Mouse (Mus musculus) liver, embryonic 14.5 days (tissue): ENCODE data around the gene Gusb. TPM values are rescaled to one million over a fixed set of nuclear protein-coding genes. Genes with fewer than 3 reads are reported as not detected.

Experiments
- ATAC-seq: fragments of 200-750 bp; cut with Nextera tagmentation; 2 replicates; pipeline ENCODE4 v1.8.0; 2017; ENCODE audit warnings: moderate number of reproducible peaks, mild to moderate bottlenecking, moderate library complexity; ENCODE audit not compliant: insufficient read depth
- DNase-seq, 3 experiments: peaks; one replicate each; pipeline ENCODE4 v3.0.0-alpha.2; 2012 to 2013; ENCODE audit warnings: low read depth in 3 of 3, low spot score in 3 of 3
- H3K27ac ChIP-seq: fragments of 300-500 bp; sonication (generic); 2 replicates; pipeline ENCODE4 v1.5.1; 2014; ENCODE audit warnings: moderate library complexity, mild to moderate bottlenecking, control low read depth, inconsistent platforms
- H3K27me3 ChIP-seq: fragments of 300-500 bp; sonication (generic); 2 replicates; pipeline ENCODE4 v1.6.1; 2014; ENCODE audit warnings: mild to moderate bottlenecking, low read length, moderate library complexity; ENCODE audit not compliant: control insufficient read depth, insufficient read depth
- H3K36me3 ChIP-seq: fragments of 300-500 bp; sonication (generic); replicated peaks from 2 replicates; pipeline ENCODE4 v1.6.1; 2014; ENCODE audit warnings: low read depth; ENCODE audit not compliant: control insufficient read depth, insufficient read depth
- H3K4me1 ChIP-seq, 2 experiments: fragments of 200-500 bp in 1 of 2; fragments of 300-500 bp in 1 of 2; sonication (generic) in 1 of 2; replicated peaks; 2 replicates each; pipeline ENCODE4 v1.6.1; 2012 to 2014; ENCODE audit warnings: antibody characterized with exemption in 1 of 2, inconsistent platforms in 1 of 2, low read length in 1 of 2; ENCODE audit not compliant: control insufficient read depth in 2 of 2, insufficient read depth in 2 of 2
- H3K4me2 ChIP-seq: fragments of 300-500 bp; sonication (generic); 2 replicates; pipeline ENCODE4 v1.6.1; 2014; ENCODE audit warnings: low read depth, mild to moderate bottlenecking, control low read depth, moderate library complexity
- H3K4me3 ChIP-seq, 2 experiments: fragments of 200-500 bp in 1 of 2; fragments of 300-500 bp in 1 of 2; sonication (generic) in 1 of 2; 2 replicates each; pipeline ENCODE4 v1.5.1; 2012 to 2014; ENCODE audit warnings: low read depth in 2 of 2, low read length in 2 of 2, mild to moderate bottlenecking in 2 of 2, control low read depth in 1 of 2, inconsistent platforms in 1 of 2, moderate library complexity in 1 of 2; ENCODE audit not compliant: insufficient read depth in 1 of 2
- H3K9ac ChIP-seq: fragments of 300-500 bp; sonication (generic); replicated peaks from 2 replicates; pipeline ENCODE4 v1.6.1; 2014; ENCODE audit warnings: mild to moderate bottlenecking, control low read depth, moderate library complexity
- H3K9me3 ChIP-seq: fragments of 300-500 bp; sonication (generic); 2 replicates; pipeline ENCODE4 v1.6.1; 2016; ENCODE audit warnings: low read length, mixed read lengths; ENCODE audit not compliant: control insufficient read depth
- CTCF ChIP-seq: IDR thresholded peaks from 2 replicates; pipeline ENCODE4 v1.5.1; 2016; ENCODE audit warnings: antibody characterized with exemption, low read depth, control low read depth
- EP300 ChIP-seq: IDR thresholded peaks from 2 replicates; pipeline ENCODE4 v1.6.1; 2016; ENCODE audit warnings: antibody characterized with exemption, low read depth
- WGBS: fragments of 180-500 bp; shearing (Covaris S2); extraction: QIAGEN DNeasy Blood & Tissue Kit; methylation state at CpG from one replicate; pipeline ENCODE4 v1.1.7; 2014; ENCODE audit not compliant: insufficient replicate concordance; 5-methylcytosine and 5-hydroxymethylcytosine counted together
- polyA plus RNA-seq, 2 experiments: library from polyadenylated mRNA; depleted of rRNA in 1 of 2; stranded (reverse) in 1 of 2; unstranded in 1 of 2; fragments of >200 nt; fragmentation: Nextera tagmentation in 1 of 2; extraction: Ambion mirVana in 1 of 2; gene quantifications; 2 replicates each; pipeline versions ENCODE4 v1.2.1 to v1.2.3; 2012 to 2014

The Gusb gene
- polyA plus RNA-seq, 2 experiments, result 18.7 to 37.9 TPM

DNA sequence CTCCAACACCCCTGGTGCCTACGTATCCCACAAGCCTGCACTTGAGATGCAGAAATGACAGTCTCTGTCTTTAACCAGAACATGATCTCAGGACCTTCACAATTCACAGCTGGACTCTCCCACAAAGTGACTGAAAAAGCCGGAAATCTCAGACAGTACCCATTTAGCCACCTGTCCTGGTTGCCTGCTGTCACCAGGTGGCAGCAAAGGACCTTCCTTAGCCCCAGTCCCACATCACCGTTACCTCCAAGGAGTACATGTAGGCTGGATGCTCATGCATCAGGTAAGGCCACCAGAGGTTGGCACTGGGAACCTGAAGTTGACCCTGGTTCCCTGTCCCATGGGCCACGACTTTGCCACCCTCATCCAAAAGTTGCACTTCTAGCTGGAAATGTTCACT is 3.8 kb downstream of the Gusb start:
- peak; percentile 96 for TF ChIP-seq CTCF
- TF ChIP-seq EP300, result no peak
- Histone ChIP-seq H3K9me3 (no peaks in the 10 kb centered on the region), H3K27me3 (no peaks in the 10 kb centered on the region), H3K4me1 (peaks cover 9 to 26% of the 10 kb centered on the region in 2 experiments), H3K4me3 (no peak overlapping the region), H3K9ac (no peak overlapping the region), H3K4me2 (no peak overlapping the region), H3K36me3 (no peaks in the 10 kb centered on the region; the same call in 1 of the 2 replicates), H3K27ac (no peak overlapping the region)
- 42% methylated on average over 4 of the region's 4 CpGs for WGBS
- ATAC-seq (no peak), DNase-seq (no peak)

- 67% methylated on average over 19 of the region's 19 CpGs for WGBS
- Histone ChIP-seq H3K4me2 (no peak overlapping the region), H3K27me3 (no peaks in the 10 kb centered on the region), H3K27ac (no peak overlapping the region), H3K36me3 (no peaks in the 10 kb centered on the region; the same call in 1 of the 2 replicates), H3K9ac (no peak overlapping the region), H3K9me3 (no peaks in the 10 kb centered on the region), H3K4me3 (no peak overlapping the region), H3K4me1 (peaks cover 21 to 32% of the 10 kb centered on the region in 2 experiments)
- TF ChIP-seq EP300, result no peak
- peak; percentile 64 for TF ChIP-seq CTCF
- no peak for ATAC-seq
- DNase-seq, result no peak
Measured at GRCm38 (mm10) chr5:129997700-129998099, 5.1 kb downstream of the Gusb start.

- no peak overlapping the region for H3K4me3 ChIP-seq
- no peak for TF ChIP-seq CTCF
- TF ChIP-seq EP300, result no peak
- peaks cover 3% of the 10 kb centered on the region for H3K36me3 ChIP-seq
- H3K27ac ChIP-seq, result no peak overlapping the region
- WGBS, result 85% methylated on average over 7 of the region's 7 CpGs
- no peak overlapping the region for H3K9ac ChIP-seq
- ATAC-seq (no peak), DNase-seq (no peak)
- H3K4me2 ChIP-seq, result no peak overlapping the region
- no peaks in the 10 kb centered on the region for H3K27me3 ChIP-seq
- peaks cover 30 to 36% of the 10 kb centered on the region in 2 experiments for H3K4me1 ChIP-seq
- H3K9me3 ChIP-seq, result no peaks in the 10 kb centered on the region
Measured at GRCm38 (mm10) chr5:129994989-129995388, 7.9 kb downstream of the Gusb start.

GRCm38 (mm10) chr5:129993374-129993773 is 9.5 kb downstream of the Gusb start:
- H3K9ac ChIP-seq, result peak overlapping the region; percentile 51

DNA sequence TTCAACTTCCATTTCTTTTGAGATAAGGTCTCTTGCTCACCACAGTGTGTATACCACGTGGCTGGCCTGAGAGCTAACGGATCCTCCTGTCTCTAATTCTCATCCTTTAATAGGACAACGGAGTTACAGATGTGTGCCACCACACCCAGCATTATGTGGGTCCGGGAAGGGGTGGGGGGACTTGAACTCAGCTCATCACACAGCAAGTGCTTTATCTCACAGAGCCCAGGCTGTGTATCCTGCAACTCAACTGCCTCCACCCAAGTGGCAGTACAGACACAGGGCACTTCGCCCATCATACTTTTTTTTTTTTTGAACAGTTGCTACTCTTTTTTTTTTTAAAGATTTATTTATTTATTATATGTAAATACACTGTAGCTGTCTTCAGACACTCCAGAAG is 11.0 kb downstream of the Gusb start:
- H3K36me3 ChIP-seq, result peaks cover 15% of the 10 kb centered on the region
- H3K9ac ChIP-seq, result no peak overlapping the region
- TF ChIP-seq CTCF, result peak; percentile 27
- peak; percentile 41; the same call in 1 of the 2 replicates for TF ChIP-seq EP300

More at GRCm38 (mm10) chr5:129993374-129993773, 9.5 kb downstream of the Gusb start:
- Histone ChIP-seq H3K4me3 (peak overlapping the region; percentile 33 to 42), H3K9me3 (no peaks in the 10 kb centered on the region), H3K4me1 (peaks cover 30 to 36% of the 10 kb centered on the region in 2 experiments), H3K27me3 (no peaks in the 10 kb centered on the region), H3K36me3 (peaks cover 11% of the 10 kb centered on the region), H3K27ac (peak overlapping the region; percentile 76), H3K4me2 (peak overlapping the region; percentile 38)
- TF ChIP-seq CTCF (no peak), EP300 (peak; percentile 44)
- DNase-seq (no peak), ATAC-seq (peak; percentile 59)
- WGBS, result 64% methylated on average over 14 of the region's 14 CpGs

More for the DNA sequence above, 11.0 kb downstream of the Gusb start:
- H3K4me2 ChIP-seq, result peak overlapping the region; percentile 6
- H3K4me3 ChIP-seq, result peak overlapping the region in 1 of 2 experiments; percentile 34; a peak in 1 of 4 replicates
- H3K27me3 ChIP-seq, result no peaks in the 10 kb centered on the region
- H3K27ac ChIP-seq, result peak overlapping the region; percentile 19
- H3K4me1 ChIP-seq, result peaks cover 27 to 31% of the 10 kb centered on the region in 2 experiments
- ATAC-seq, result peak; percentile 88
- 23% methylated on average over 5 of the region's 5 CpGs for WGBS
- H3K9me3 ChIP-seq, result no peaks in the 10 kb centered on the region
- peak; percentile 61 to 68 (median 67) for DNase-seq
